Mouse (Mus musculus) 416B (cell line): ENCODE data around the gene Rpl23.

Experiments
- DNase-seq: peaks from one replicate; pipeline ENCODE4 v3.0.0; 2011; ENCODE audit warnings: low read depth

The Rpl23 gene

DNA sequence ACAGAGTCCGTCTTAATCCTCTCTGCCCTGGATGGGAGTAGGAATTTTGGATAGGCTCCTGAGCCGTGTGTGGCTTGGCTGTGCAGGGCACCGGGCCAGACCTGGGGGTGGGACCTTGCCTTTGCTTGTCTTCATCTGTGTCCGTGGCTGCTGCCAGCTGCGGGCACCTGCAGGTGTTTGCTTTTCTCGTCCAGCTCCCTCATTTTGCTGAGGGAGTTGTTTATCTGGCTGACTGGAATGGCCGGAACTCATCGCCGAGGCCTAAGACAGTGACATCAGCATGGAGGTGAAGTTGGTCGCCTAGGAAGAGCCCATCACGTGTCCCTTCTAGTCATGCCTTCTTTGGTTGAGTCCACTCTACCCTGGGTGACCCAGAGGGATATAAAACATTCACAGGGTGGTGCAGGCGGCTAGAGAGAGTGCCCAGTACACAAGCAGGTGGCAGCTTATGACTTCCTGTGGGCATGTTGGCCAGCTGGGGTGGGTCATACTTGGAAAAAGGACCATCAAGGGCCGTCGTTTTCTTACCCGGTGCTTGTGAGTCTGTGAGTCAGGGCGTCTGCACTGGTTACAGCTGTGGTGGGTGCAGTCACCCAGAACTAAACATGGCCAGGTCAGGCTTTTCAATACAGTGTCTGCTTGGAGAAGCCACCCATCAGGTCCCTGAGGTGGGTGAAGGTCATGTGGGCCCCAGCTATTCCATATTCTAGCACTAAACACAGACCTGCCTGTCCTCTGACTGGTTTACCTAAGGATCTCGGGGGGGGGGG lies 31.7 kb upstream of the Rpl23 start:
- DNase-seq, result no peak

DNA sequence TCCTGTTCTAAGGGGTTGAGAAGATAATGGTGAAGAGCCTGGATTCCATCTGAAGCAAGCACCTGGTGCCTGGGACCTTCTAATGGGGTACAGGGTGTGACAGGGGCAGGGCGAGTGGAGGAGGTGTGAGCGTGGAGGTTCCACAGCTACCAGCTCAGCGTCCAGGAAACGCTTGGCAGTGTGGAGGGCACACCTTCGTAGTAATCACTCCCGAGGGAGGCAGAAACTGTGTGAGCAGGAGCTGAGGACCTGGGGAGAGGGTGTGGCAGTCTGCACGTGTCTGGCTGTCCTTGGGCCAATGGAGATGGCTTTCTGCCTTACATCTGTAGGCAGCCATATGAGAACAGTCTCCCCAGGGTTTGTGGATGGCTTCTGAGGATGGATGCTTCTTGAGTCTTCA lies 30.8 kb upstream of the Rpl23 start:
- no peak for DNase-seq

DNA sequence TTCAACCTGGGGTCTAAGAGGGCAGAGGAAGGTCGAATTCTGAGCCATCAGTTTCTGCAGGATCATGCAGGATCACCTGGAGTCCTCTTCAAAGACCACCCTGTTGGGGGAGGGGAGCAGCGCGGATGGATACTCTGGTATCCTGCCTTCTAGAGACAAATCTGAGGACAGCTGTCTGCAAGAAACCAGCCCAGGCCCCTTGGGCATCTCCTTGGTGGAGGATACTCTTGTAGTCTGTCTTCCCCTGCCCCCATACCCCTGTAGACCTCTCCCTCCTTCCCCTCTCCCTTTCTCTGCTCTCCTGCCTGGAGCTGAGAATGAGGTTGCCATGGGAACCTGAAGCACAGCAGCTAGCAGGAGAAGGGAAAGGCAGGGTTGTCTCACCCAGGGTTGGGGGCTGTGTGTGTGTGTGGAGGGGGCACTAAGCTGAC lies 30.3 kb upstream of the Rpl23 start:
- DNase-seq, result no peak

DNA sequence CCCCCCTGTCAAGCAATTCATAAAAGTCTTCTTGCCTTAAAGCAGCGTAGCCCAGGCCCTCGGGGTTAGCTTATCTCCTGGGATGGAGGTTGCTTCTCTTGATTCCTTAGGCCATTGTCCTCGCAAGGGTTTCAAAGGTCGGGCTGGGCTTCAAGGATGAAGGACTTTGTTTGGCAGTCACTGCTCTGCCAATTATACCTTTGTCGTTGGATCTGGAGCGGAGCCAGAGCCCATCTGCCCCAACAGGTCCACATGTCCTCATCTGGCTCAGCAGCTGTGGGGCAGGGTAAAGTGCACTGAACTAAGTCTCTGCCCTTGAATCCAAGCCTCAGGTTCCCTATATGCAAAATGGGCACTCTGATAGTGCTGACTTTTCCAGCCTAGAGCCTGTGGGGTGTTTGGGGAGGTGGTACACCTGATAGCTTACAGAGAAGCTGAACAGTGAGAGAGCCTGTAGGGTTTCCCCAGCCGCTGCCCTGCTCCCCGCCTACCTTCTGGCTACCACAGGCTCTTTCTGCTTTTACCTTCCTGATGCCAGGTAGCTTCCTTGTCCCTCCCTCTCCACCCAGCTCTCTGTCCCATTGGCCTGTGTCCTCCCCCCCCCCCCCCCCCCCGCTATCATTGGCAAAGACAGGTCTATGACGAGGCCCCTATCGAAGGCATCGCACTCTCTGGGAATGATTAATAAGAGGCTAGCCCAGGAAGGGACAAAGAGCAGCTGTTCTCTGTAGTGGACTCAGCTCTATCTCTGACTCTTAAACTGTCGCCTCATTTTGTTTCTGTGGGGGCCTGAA lies 29.5 kb upstream of the Rpl23 start:
- no peak for DNase-seq

DNA sequence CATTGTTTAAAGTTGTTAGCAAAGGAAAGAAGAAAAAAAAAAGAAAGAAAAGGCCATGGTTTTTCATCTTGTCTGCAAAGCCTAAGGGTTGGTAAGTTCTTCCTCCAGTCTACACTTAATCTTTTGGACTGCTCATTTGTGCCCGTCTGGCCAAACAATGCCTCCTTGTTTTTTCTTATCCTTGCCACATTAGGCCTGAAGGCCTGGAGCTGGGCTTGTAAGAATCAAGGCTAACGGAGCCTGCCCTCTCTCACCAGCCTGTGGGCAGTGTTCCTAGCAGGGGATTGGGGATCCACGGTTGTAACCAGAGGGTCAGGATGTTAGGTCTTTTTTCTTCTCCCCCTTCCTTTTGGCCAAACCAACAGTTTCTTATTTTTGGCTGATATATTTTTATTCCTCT lies 28.7 kb upstream of the Rpl23 start:
- no peak for DNase-seq

DNA sequence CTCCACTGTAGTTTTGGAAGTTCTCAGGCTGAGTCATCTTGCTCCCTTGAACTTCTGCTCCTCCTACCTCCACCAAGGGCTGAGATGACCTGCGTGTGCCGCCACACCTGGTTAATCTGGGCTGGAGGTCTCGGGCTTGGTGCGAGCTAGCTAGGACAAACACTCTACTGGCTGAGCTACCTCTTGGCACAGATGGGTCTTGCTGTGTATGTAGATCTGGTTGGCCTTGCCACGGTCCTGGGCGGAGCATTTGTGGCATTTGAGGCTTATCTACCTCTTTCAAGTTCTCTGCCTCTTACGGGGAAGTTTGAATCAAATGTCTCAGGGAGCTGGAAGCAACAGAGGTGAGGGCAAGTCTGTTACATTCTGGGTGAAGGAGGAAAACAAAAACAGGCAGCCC lies 28.1 kb upstream of the Rpl23 start:
- DNase-seq, result no peak

DNA sequence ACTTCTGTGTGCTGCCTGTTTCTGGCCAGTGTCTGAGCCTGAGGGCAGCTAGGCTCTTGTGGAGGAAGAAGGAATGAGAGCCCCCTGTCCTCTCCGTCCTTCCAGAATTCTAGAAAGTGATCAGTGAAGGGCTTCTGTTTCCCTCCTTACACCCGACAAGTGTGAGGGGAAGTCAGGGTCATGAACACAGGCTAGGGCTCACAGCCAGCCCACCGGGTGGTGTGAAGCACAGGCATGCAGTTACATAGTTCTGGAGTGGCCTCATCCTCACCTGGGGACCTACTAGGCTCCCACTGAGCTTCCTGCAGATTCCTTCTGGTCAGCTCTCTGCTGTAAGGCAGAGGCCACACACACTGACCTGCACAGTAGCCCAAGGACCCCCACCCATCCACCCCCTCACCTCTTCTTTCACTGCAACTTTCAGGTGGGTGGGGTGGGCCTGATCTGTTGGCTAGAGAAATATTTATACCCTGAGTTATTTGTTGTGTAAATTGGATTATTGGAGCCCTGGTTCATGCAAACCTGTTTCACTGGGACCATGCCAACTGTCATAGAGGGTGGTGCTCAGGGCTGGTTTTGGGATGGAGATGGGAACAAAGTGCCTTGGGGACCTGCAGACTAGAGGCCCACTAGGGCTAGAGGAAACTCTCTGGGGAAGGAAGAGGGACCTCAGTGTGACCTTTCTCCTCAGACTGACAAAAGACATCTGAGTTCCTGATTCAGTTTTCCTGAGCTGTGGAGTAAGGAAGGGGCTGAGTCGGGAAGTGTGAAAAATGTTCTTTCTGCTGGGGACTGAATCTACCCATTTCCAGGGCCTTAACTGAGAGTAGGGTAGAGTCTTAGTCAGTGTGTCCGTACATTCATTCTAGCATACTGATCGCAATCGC lies 27.2 kb upstream of the Rpl23 start:
- no peak for DNase-seq

DNA sequence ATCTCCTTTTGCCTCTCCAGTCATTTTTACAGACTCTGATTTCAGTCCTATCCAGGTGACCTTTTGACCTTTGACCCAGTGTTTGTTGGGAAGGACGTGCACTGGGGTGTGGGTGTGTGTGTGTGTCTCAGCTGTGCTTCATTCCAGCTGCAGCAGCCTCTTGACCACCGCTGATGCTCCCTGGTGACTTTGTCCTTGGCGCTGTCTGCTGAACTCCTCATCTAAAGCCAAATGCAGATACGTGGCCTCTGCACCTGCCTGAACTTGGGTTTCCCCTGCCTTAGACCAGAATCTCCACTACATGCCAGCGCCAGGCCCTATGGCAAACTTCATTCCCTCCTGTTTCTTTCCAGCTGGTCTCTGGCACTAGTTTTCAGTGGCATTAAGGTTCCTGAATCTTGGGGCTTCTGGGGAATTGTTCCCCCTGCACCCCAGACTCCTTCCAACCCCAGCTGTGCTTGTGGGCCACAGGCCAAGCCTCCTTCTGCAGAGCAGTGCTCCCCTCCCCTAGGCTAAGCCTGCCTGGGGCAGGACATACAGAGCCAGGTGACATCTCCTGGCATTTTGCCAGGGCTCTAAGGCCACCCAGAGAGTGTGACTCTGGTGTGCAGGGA lies 26.5 kb upstream of the Rpl23 start:
- DNase-seq, result no peak

DNA sequence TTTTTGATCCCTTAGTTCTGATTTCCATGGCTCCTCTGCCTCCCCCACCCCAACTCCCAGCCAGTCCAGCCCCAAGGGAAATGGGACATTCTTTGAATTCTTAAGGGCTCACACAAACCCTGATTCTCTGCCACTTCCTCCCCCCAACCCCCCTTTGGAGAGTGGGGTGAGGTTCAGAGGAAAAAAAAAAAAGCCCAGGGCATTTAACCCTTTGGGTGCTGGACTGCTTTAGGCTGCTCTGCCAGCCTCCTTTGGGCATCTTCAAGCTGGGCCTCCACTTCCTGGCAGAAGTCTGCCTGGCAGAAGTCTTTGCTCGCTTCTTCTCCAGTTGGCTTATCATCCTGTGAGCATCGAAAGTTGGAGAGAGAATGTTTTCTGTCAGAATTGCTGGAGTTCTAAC lies 25.9 kb upstream of the Rpl23 start:
- DNase-seq, result no peak

DNA sequence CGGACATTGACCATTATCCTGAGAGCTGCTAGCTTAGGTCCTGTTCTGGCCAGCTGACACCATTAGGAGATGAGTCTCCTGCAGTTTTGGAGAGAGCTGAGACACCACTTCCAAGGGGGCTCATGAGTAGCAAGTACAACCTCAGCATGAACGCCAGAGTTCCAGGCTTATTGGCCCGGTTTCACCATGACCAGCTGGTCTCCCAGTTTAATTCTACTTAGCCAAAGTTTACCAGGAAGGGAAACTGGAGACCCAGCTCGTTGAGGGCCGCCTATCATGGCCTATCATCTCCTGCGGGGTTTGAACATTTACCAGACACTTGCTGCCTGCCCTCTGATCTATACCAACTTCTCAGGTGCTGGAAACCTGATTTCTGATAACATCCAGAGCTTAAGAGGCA lies 25.4 kb upstream of the Rpl23 start:
- DNase-seq, result no peak

DNA sequence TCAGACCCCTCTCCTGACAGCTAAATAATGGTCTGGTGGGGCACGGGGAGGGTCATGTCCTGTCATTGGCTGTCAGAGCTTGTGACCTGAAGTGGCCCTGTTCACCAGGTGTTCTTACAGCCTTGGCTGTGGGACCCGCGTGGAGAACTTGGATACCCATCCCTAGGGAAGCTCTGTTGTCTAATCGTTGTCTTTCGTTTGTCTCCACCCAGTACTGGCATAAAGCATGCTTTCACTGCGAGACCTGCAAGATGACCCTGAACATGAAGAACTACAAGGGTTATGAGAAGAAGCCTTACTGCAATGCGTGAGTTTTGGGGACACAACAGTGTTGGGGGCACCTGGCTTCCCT lies 24.4 kb upstream of the Rpl23 start:
- no peak for DNase-seq

DNA sequence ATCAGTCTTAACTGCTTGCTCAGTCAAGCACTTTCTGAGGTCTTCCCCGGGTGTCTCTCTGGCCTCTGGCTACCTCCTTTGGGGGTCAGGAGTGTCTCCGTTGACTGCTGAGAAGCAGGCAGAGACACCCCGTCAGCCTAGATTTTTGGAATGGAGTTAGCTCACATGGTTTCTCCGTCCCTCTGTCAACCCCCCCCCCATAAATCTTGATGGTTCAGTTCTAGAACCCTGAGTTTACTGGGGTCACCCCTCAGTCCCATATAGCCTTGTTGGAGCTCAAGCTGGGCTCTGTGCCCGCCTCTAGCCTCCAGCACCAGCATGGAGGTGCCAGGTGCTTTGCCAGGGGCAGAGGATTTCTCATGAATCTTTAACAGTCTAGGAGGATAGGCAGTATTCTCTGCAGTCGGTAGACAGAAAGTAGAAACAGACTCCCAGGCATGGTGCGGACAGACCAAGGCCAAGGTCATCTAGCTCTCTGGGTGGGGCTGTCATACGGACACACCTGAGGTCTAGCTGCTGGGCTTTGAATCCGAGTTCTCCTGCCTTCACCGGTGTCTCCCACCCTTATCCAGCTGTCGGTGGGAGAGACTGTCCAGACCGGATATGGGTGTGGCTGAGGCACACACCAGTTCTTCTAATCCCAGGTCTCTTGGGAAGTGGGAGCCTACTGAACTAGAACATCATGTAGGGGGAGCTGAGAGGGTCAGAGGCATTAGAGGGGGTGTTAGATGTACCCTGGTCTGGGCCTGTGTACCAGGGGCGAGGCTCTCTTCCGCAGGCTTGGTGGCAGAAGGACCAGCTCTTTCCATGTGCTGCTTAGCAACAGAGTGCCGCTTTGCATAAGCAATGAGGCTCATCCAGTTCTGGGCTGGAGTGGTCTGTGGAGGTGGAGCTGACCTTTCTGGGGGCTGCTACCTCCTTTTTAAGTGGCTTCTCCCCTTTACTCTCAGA lies 23.7 kb upstream of the Rpl23 start:
- no peak for DNase-seq

DNA sequence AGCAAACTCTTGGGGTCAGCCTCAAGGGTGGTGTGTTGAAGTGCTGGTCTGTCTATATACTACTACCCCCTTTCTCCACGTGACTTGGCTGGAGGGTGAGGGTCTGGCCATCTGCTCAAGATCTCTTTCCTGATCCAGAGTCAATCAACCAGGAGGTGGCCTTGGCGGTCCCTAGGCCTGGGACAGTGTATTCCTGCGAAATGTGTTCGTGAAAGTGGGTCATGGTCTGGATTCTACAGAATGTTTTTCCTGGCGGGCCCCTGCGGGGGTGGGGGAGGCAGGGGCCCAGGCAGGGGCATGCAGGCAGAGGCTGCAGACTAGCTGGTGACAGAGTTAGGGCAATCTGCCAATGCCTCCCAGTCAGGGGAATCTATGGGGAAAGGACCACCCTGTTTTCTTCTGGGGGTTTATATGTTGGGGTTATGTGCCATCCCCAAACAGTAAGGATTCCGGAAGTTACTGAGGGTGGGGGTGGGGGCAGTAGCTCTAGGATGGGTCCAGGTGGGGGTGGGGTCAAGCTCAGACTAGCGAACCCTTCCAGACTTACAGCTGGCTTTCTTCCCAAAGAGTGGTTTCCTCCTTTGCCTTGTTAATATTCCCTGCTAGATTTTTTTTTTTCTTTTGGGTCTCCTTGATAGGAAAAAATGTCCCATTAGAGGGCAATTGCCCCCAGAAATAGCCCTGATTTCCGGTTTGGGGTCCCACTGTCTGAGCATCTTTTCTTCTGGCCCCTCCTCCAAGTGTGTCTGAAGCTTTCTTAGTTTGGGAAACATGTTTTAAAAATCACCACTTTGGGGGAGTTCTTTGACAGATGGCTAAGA lies 22.8 kb upstream of the Rpl23 start:
- DNase-seq, result no peak

DNA sequence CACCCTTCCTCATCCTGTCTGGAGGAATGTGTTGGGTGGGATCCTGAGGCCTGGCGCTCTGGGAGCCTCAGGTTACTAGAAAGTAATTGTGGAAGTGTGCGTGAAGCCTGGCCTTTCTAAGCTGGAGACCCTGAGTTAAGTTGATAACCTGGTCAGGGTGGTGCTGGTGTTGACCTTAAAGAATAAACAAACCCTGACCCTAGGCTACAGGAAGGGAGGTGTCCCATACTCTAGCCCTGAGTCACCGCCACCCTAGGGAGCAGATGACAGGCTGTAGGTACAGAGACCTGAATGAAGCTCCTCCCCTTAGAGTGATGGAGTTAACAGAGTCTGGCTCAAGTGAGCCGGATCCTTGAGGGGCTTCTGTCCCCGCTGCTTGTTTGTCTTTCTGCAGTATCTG lies 21.6 kb upstream of the Rpl23 start:
- no peak for DNase-seq

DNA sequence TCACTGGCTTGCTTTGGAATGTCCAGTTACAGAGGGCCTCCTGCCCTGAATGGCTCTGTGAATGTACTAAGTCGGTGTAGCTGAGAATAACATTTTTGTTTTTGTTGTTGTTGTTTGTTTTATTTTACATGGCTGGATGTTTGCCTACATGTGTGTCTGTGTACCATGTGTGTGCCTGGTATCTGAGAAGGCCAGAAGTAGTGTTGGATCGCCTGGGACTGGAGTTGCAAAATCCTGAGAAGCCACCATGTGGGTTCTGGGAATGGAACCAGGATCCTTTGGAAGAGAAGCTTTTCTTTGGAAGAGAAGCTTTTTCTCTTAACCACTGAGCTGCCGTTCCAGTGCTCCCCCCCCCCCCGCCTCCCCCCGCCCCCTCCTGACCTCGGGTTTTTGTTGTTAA lies 20.3 kb upstream of the Rpl23 start:
- DNase-seq, result no peak

DNA sequence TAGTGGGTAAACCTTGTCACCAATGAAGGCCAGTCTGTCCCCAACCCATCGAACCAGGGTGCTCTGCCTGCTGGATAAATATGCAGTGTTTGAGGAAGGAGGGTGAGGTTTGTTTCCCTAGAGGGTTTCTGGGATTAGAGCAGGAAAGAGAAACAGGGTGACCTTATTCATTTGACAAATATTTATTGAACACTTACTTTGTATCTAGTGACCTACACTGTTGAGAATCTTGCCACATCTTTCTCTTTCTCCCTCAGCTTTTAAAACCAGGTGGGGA lies 19.9 kb upstream of the Rpl23 start:
- DNase-seq, result no peak

DNA sequence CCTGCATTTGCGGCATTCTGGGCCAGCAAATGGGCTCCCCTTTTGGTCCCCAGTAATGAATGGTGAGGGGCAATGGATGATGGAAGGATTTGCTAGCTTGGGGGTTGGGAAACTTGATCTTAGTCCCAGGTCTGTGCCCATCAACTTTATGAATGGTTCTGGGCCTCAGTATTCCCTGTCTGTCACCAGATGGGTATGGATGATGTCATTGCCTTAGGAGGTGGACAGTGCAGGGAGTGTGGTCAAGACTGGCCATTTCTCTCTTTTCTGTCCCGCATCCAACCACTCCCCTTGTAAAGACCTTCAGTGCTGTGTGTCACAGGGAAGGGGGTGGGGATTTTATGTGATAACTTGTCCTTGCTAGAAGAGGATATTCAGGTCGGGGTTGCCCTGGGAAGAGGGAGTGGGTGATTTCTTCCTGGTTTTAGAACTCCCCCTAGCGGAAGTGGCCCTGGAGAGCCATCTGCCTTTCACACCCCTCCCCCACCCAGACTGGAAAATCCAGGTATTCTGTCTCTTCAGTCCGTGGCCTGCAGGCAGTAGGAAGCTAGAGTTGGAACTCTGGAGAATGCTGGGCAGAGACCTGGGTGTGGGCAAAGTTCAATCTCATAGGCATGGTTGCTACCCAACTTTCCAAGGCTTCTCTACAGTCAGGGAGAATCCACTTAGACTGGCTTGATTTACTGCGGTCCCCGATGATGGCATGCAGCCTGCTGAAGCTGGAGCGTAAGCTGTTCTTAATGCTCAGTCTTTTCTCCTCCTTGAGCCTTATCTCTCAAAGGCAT lies 19.4 kb upstream of the Rpl23 start:
- DNase-seq, result no peak

DNA sequence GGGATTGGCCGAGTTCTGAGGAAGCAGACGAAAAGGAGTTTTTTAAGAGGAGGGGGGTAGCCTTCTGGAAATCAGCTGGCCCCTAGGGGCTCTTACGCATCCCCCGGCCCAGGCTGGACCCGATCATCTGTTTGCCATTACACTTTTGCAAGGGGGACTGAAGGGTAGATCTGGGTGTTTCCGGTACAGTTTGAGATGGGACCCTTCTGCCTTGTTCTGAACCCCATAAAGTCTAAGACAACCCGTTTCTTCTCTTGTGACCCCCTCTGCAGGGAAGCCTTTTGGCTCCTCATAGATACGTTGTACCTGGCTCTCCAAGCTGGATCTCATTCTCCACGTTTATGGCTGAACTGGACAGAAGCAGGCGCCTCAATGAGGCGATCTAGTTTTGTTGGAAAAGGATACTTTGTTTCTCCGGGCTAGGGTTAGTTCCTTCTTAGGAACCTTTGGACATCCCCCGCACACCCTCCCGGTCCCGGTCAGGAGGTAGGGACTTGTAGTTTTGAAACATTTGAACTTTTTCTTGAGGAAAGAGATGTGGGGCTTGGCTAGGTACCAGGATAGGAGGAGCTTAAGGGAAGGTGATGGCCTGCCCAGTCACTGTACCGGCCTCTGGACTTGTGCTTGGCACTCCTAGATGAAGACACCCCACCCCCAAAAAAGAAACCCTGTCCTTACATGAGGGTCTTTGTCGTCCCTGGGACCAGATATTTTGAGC lies 18.6 kb upstream of the Rpl23 start:
- DNase-seq, result peak; percentile 60
